Mouse (Mus musculus): Measurements from ENCODE around the gene Naa80. TPM values are rescaled to one million over a fixed set of nuclear protein-coding genes. Genes with fewer than 3 reads are reported as not detected.
"Not testable (repeated sequence)": the region's sequence is repeated elsewhere in the genome, so short reads cannot be mapped to it uniquely, and the experiment has no call there.

Gene Naa80
- polyA plus RNA-seq, 1 experiment from 2014 or later, result 15.8 TPM

- Histone ChIP-seq H3K27ac (peak overlapping the region; percentile 51), H3K4me3 (peak overlapping the region; percentile 60), H3K4me2 (replicated peaks) (peak overlapping the region; percentile 90), H3K9ac (peak overlapping the region; percentile 72), H3K9me3 (no peaks in the 10 kb centered on the region), H3K36me3 (peaks cover 44% of the 10 kb centered on the region), H3K4me1 (peaks cover 53% of the 10 kb centered on the region), H3K27me3 (replicated peaks) (no peaks in the 10 kb centered on the region)
- ATAC-seq (ENCODE audit: low FRiP score, low read depth), result peak; percentile 88
- under 1% methylated on average over 41 of the region's 41 CpGs for WGBS
These were observed 10.1 kb upstream of the Naa80 start for GRCm38 (mm10) chr9:107568331-107569261.

- Histone ChIP-seq H3K4me3 (peak overlapping the region; percentile 60), H3K9ac (peak overlapping the region; percentile 72), H3K9me3 (no peaks in the 10 kb centered on the region), H3K4me1 (peaks cover 46% of the 10 kb centered on the region), H3K4me2 (replicated peaks) (peak overlapping the region; percentile 90), H3K27ac (peak overlapping the region; percentile 51; the same call in 1 of the 2 replicates), H3K27me3 (replicated peaks) (no peaks in the 10 kb centered on the region), H3K36me3 (peaks cover 49% of the 10 kb centered on the region)
- ATAC-seq (ENCODE audit: low FRiP score, low read depth), result peak; percentile 46
- under 1% methylated on average over 23 of the region's 23 CpGs for WGBS
These were observed 9.4 kb upstream of the Naa80 start for GRCm38 (mm10) chr9:107569270-107569669.

- Histone ChIP-seq H3K36me3 (peaks cover 53% of the 10 kb centered on the region), H3K4me2 (replicated peaks) (peak overlapping the region; percentile 90), H3K4me3 (peak overlapping the region; percentile 60), H3K27ac (no peak overlapping the region), H3K4me1 (peaks cover 45% of the 10 kb centered on the region), H3K27me3 (replicated peaks) (no peaks in the 10 kb centered on the region), H3K9ac (peak overlapping the region; percentile 72), H3K9me3 (no peaks in the 10 kb centered on the region)
- no peak for ATAC-seq (ENCODE audit: low FRiP score, low read depth)
- 59% methylated on average over 13 of the region's 13 CpGs for WGBS
These were observed 8.7 kb upstream of the Naa80 start for GRCm38 (mm10) chr9:107570016-107570415.

GRCm38 (mm10) chr9:107570845-107571244 lies 7.8 kb upstream of the Naa80 start:
- peaks cover 45% of the 10 kb centered on the region for H3K4me1 ChIP-seq
- H3K4me2 ChIP-seq (replicated peaks), result peak overlapping the region; percentile 90
- H3K36me3 ChIP-seq, result peaks cover 46% of the 10 kb centered on the region
- H3K9me3 ChIP-seq, result no peaks in the 10 kb centered on the region
- no peak for ATAC-seq (ENCODE audit: low FRiP score, low read depth)
- H3K27me3 ChIP-seq (replicated peaks), result no peaks in the 10 kb centered on the region
- 96% methylated on average over 21 of the region's 21 CpGs for WGBS
- no peak overlapping the region for H3K9ac ChIP-seq
- H3K4me3 ChIP-seq, result peak overlapping the region; percentile 60; the same call in 1 of the 2 replicates
- no peak overlapping the region for H3K27ac ChIP-seq

- H3K36me3 ChIP-seq, result peaks cover 46% of the 10 kb centered on the region
- H3K4me3 ChIP-seq, result no peak overlapping the region
- no peaks in the 10 kb centered on the region for H3K27me3 ChIP-seq (replicated peaks)
- no peak overlapping the region for H3K27ac ChIP-seq
- peak overlapping the region; percentile 90 for H3K4me2 ChIP-seq (replicated peaks)
- H3K9ac ChIP-seq, result no peak overlapping the region
- 95% methylated on average over 22 of the region's 22 CpGs for WGBS
- ATAC-seq (ENCODE audit: low FRiP score, low read depth), result no peak
- H3K4me1 ChIP-seq, result peaks cover 53% of the 10 kb centered on the region
- no peaks in the 10 kb centered on the region for H3K9me3 ChIP-seq
These were observed 7.0 kb upstream of the Naa80 start for GRCm38 (mm10) chr9:107571534-107572326.

GRCm38 (mm10) chr9:107572327-107572662 lies 6.4 kb upstream of the Naa80 start:
- H3K4me3 ChIP-seq, result no peak overlapping the region
- H3K27ac ChIP-seq, result no peak overlapping the region
- ATAC-seq (ENCODE audit: low FRiP score, low read depth), result no peak
- H3K36me3 ChIP-seq, result peaks cover 46% of the 10 kb centered on the region
- no peaks in the 10 kb centered on the region for H3K27me3 ChIP-seq (replicated peaks)
- 100% methylated on average over 2 of the region's 2 CpGs for WGBS
- H3K4me2 ChIP-seq (replicated peaks), result 0 out of 2 replicates have a peak overlapping the region, but pooled peaks have one; percentile 24
- H3K4me1 ChIP-seq, result peaks cover 55% of the 10 kb centered on the region
- no peak overlapping the region for H3K9ac ChIP-seq
- no peaks in the 10 kb centered on the region for H3K9me3 ChIP-seq

GRCm38 (mm10) chr9:107573774-107574173 lies 4.9 kb upstream of the Naa80 start:
- peaks cover 47% of the 10 kb centered on the region for H3K4me1 ChIP-seq
- not testable (repeated sequence) for H3K4me3 ChIP-seq; H3K27ac ChIP-seq; H3K9ac ChIP-seq; H3K9me3 ChIP-seq; ATAC-seq (ENCODE audit: low FRiP score, low read depth); H3K4me2 ChIP-seq (replicated peaks); H3K27me3 ChIP-seq (replicated peaks)
- WGBS, result 82% methylated on average over 6 of the region's 6 CpGs
- peaks cover 46% of the 10 kb centered on the region for H3K36me3 ChIP-seq

- Histone ChIP-seq H3K9me3 (no peaks in the 10 kb centered on the region), H3K4me2 (replicated peaks) (no peak overlapping the region), H3K27me3 (replicated peaks) (no peaks in the 10 kb centered on the region), H3K4me1 (peaks cover 44% of the 10 kb centered on the region), H3K36me3 (peaks cover 40% of the 10 kb centered on the region), H3K9ac (no peak overlapping the region), H3K27ac (no peak overlapping the region), H3K4me3 (no peak overlapping the region)
- no peak for ATAC-seq (ENCODE audit: low FRiP score, low read depth)
- WGBS, result 90% methylated on average over 14 of the region's 14 CpGs
These were observed 2.9 kb upstream of the Naa80 start for GRCm38 (mm10) chr9:107575579-107576356.

GRCm38 (mm10) chr9:107576357-107577107 lies 2.2 kb upstream of the Naa80 start, which contains the start of gene Hyal1:
Hyal1 (plus strand) TSS chr9:107576927.
- Histone ChIP-seq H3K27me3 (replicated peaks) (no peaks in the 10 kb centered on the region), H3K27ac (no peak within 1 kb of the TSS), H3K4me3 (peak within 1 kb of the TSS; percentile 16), H3K36me3 (peaks cover 32% of the 10 kb centered on the region), H3K9ac (peak within 1 kb of the TSS; percentile 34; the same call in 1 of the 2 replicates), H3K4me1 (peaks cover 42% of the 10 kb centered on the region), H3K9me3 (no peaks in the 10 kb centered on the region), H3K4me2 (replicated peaks) (peak within 1 kb of the TSS; percentile 54)
- 29% methylated on average over 16 of the region's 16 CpGs for WGBS
- peak; percentile 51; the same call in 1 of the 2 replicates for ATAC-seq (ENCODE audit: low FRiP score, low read depth)

- no peak overlapping the region for H3K27ac ChIP-seq
- no peaks in the 10 kb centered on the region for H3K9me3 ChIP-seq
- H3K36me3 ChIP-seq, result peaks cover 22% of the 10 kb centered on the region
- no peak for ATAC-seq (ENCODE audit: low FRiP score, low read depth)
- H3K4me3 ChIP-seq, result no peak overlapping the region
- peaks cover 43% of the 10 kb centered on the region for H3K4me1 ChIP-seq
- 95% methylated on average over 10 of the region's 10 CpGs for WGBS
- no peaks in the 10 kb centered on the region for H3K27me3 ChIP-seq (replicated peaks)
- H3K4me2 ChIP-seq (replicated peaks), result 0 out of 2 replicates have a peak overlapping the region, but pooled peaks have one; percentile 54
- H3K9ac ChIP-seq, result 0 out of 2 replicates have a peak overlapping the region, but pooled peaks have one; percentile 8
These were observed 816 bp upstream of the Naa80 start for GRCm38 (mm10) chr9:107577871-107578270.

Measured in neural tube, embryonic 12.5 days (tissue).